Mouse (Mus musculus) 416B (cell line): ENCODE results near the gene Flt1.

Experiments used
- DNase-seq: peaks from one replicate; pipeline ENCODE4 v3.0.0; 2011; ENCODE audit warnings: low read depth

Flt1 gene

GRCm38 (mm10) chr5:147725831-147726700 lies at the start of gene Flt1:
Flt1 (minus strand) TSS chr5:147726011.
- DNase-seq = no peak

GRCm38 (mm10) chr5:147775222-147775621 lies 49.4 kb upstream of the Flt1 start:
- DNase-seq = no peak

DNA sequence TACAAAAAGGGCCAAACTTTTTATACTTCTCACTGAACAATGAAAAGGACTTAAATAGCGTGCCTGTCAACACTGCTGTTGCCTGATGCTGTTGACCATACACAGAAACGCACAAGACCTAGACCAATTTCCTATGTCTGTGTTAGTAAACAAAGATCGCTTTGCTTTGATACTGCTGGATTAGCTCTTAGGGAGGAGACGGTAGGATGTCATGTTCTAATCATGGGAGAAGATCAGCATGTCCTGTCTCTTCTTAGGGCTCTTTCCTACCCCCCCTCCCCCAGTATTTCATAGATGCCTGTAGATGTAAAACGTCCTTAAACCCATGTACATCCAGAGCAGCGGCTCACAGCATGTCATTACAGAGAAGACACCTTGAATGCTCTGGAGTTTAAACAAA lies 44.1 kb upstream of the Flt1 start:
- DNase-seq = no peak

DNA sequence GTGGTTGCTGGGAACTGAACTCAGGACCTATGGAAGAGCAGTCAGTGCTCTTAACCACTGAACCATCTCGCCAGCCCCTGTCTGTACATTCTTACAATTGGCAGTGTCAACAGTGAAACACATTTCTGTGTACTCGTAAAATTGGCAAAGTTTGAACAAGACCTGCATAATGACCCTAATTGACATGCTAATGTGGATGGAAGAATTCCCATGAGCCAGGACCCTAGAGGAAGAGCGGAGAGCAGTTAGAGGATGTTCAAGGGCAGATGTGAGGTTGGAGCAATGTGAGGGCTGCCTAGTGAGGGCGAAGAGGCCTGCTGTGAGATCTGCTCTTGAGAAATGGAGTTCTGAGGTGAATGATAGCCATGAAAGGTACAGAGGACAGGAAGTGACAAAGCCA lies 38.2 kb upstream of the Flt1 start:
- no peak for DNase-seq

DNA sequence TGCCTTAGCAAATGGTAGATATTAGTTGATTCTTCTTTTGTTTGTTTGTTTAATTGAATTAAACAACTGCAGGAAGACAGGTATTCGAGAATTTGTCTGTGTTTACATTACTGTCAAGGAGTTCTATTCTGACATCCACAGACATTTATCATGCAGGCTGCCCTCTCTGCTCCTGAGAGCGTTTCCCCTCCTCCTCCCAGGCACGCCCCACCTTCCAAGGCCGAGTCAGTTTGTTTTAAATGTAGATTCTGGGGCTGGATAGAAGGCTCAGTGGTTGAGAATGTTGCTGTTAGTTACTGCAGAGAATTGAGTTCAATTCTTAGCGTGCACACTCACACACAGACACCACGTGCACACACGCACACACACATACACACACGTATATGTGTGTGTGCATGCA lies 36.2 kb upstream of the Flt1 start:
- DNase-seq = no peak

- DNase-seq = no peak
Measured at GRCm38 (mm10) chr5:147761275-147761674, 35.5 kb upstream of the Flt1 start.

DNA sequence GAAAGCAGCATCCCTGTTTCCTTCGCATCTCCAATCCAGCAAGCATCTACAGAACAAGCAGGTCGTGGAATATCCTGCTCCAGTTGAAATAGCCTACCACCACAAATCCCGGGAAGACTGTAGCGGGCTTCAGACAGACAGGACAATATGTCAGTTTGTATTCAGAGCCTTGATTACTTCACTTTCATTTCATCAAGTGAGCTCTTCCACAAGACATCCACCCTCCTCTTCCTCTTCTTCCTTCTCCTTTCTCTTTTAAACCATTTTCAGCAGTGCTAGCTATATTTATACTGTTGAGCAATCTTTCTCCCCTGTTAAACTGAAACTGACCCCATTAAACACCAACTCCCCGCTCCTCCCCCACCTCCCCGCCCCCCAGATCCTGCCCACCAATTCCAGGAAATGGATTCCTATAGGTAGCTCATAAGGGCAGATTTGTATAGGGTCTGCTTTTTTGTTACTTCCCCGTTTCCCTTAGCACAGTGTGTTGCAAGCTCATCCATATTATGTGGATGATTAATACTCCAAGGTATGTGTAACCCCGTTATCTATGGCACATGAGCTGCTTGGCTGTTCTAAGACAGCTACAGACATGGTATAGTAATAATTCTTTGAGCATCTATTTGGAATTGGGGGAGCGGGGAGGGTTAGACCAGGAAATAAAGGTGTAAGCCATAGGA lies 33.0 kb upstream of the Flt1 start:
- DNase-seq = peak; percentile 57

DNA sequence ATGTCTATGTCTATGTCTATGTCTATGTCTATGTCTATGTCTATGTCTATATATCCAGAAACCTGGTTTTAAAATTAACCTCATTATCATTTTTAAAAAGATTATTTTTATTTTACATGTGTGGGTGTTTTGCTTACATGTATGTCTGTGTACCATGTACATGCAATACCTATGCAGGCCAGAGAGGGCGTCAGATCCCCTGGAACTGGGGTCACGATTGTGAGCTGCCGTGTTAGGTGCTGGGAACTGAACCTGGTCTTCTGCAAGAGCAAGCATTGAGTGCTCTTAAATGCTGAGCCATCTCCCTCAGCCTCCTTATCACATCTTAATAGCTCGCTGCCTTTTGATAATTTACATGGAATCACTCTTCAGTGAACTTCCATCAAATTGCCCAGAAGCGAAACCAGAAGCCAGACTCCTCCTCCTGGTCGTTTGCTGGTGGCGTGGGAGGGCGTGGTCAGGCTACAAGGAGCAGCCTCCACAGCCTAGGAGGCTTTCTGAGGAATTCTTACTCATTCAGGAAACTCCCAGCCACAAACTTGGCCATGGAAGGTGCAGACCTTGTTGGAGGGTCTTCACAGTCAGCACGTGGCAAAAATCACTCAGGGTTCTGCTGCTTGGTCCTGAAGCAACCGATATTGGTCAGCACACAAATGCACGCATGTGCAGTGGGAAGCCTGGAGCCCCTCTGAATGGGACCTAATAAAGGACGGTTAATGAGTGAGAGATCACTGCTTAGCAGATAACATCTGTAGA lies 32.2 kb upstream of the Flt1 start:
- DNase-seq = peak; percentile 85

GRCm38 (mm10) chr5:147752914-147753341 lies 27.1 kb upstream of the Flt1 start:
- no peak for DNase-seq

- DNase-seq = no peak
Measured at GRCm38 (mm10) chr5:147751673-147752130, 25.9 kb upstream of the Flt1 start.

- no peak for DNase-seq
Measured at GRCm38 (mm10) chr5:147749972-147750371, 24.2 kb upstream of the Flt1 start.

- peak; percentile 76 for DNase-seq
Measured at GRCm38 (mm10) chr5:147748081-147748581, 22.3 kb upstream of the Flt1 start.

DNA sequence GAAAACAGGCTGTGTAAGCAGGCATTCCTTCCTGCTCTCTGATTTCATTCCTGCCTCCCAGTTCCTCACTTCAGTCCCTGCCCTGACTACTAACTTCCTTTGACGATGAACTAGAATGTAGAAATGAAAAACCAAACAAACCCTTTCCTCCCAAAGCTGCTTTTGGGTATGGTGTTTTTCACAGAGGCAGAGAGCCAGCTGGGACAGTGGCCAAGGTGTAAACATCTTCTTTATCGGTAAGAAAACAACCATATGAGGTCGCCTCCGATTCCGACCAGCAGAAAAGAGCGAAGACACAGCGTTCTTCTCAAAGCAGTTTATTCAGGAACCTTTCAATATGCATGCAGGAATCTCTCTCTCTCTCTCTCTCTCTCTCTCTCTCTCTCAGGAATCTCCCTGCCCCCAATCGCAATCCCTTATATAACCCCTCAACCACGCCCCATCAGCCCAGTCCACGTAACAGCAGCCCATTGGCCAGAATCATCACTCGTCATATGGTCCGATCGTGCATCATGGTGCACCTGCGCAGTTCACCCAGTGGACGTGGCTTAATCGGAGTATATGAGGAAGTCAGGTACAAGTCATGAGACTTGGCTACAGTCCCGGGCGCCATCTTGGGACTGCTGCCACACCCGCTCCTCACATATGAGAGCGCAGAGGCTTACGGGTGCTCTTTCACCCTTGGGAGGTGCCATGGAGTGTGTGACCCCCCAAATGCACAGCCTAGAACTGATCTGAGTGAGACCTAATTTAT lies 19.3 kb upstream of the Flt1 start:
- DNase-seq = no peak

GRCm38 (mm10) chr5:147742468-147743111 lies 16.8 kb upstream of the Flt1 start:
- DNase-seq = peak; percentile 49

- DNase-seq = peak; percentile 39
Measured at GRCm38 (mm10) chr5:147736766-147737280, 11.0 kb upstream of the Flt1 start.

GRCm38 (mm10) chr5:147733682-147734081 lies 7.9 kb upstream of the Flt1 start:
- DNase-seq = peak; percentile 63

DNA sequence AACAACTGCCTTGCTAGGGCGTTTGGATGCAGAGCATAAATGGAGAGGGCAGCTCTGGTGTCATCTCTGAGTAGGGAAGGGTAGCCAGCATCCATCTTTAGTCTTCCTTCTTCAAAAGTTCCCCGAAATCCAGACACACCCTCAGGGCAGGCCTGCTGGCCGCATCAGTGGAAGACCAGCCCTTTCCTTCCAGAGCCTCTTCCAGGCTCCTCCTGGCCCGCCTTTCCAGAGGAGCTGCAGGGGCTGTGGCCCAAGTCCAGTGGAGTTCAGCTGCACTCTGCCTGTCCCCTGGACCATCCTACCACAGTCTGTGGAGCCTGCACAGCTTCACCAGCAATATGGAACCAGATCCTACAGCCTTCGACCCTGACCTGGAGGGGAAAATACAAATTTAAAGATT lies 7.1 kb upstream of the Flt1 start:
- DNase-seq = no peak

GRCm38 (mm10) chr5:147727481-147727880 lies 1.7 kb upstream of the Flt1 start:
- no peak for DNase-seq

DNA sequence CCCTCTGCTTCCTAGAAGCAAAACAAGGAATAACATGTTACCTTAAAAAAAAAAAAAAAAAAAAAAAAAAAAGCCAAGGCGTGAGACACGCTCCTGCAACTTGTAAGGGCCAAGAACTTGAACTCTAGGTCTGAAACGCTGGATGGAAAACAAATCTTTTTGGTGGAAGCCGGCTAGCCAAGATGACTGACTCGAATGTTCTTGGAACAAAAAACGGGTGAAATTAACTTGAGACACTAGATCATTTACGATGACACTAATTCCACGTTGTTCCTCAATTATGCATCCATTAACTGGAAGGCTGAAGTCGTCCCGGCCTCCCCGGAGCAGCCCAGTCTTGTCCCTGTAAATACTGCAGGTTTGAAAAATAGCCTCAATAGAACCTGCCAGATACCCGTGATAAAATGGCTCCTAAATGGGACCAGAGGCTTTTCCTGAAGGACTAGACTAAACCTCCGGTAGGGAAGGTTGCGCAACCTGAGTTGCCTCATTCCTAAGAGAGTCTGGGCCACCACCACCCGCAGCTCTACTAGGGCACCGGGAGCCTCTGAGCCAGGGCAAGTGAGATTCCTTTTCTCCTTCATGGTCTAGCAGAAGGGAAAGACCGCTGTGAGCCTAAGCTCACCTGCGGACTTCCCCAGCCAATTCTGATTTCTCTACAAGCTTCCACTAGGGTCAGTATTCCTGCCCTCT lies 1.0 kb upstream of the Flt1 start:
- no peak for DNase-seq
